Mouse (Mus musculus) embryonic facial prominence, embryonic 14.5 days (tissue): Measurements from ENCODE around the gene Cd2. TPM values are rescaled to one million over a fixed set of nuclear protein-coding genes. Genes with fewer than 3 reads are reported as not detected.

Experiments used
- ATAC-seq: fragments of 200-750 bp; cut with Nextera tagmentation; 2 replicates; pipeline ENCODE4 v1.8.0; 2017; ENCODE audit warnings: low read depth, moderate number of reproducible peaks, moderate TSS enrichment
- DNase-seq: peaks from one replicate; pipeline ENCODE4 v3.0.0-alpha.2; 2015; ENCODE audit warnings: low spot score
- H3K27ac ChIP-seq: fragments of 300-500 bp; sonication (generic); replicated peaks from 2 replicates; pipeline ENCODE4 v1.5.1; 2014; ENCODE audit warnings: low read depth, mild to moderate bottlenecking, low read length, moderate library complexity
- H3K27me3 ChIP-seq: fragments of 300-500 bp; sonication (generic); replicated peaks from 2 replicates; pipeline ENCODE4 v1.6.1; 2014; ENCODE audit warnings: low read length; ENCODE audit not compliant: control insufficient read depth, insufficient read depth
- H3K36me3 ChIP-seq: fragments of 300-500 bp; sonication (generic); 2 replicates; pipeline ENCODE4 v1.6.1; 2014; ENCODE audit warnings: low read length, mixed read lengths; ENCODE audit not compliant: control insufficient read depth, insufficient read depth
- H3K4me1 ChIP-seq: fragments of 300-500 bp; sonication (generic); 2 replicates; pipeline ENCODE4 v1.6.1; 2014; ENCODE audit warnings: antibody characterized with exemption, low read length; ENCODE audit not compliant: control insufficient read depth, insufficient read depth
- H3K4me2 ChIP-seq: fragments of 300-500 bp; sonication (generic); 2 replicates; pipeline ENCODE4 v1.6.1; 2014; ENCODE audit warnings: low read depth, mild to moderate bottlenecking, low read length, moderate library complexity, mixed read lengths
- H3K4me3 ChIP-seq: fragments of 300-500 bp; sonication (generic); 2 replicates; pipeline ENCODE4 v1.5.1; 2014; ENCODE audit warnings: low read depth, mild to moderate bottlenecking, low read length
- H3K9ac ChIP-seq: fragments of 300-500 bp; sonication (generic); 2 replicates; pipeline ENCODE4 v1.6.1; 2014; ENCODE audit warnings: low read depth, mild to moderate bottlenecking, low read length, moderate library complexity, mixed read lengths
- H3K9me3 ChIP-seq: fragments of 300-500 bp; sonication (generic); 2 replicates; pipeline ENCODE4 v1.6.1; 2016; ENCODE audit warnings: low read length; ENCODE audit not compliant: control insufficient read depth
- whole genome bisulfite sequencing: fragments of 180-500 bp; shearing (Covaris S2); extraction: QIAGEN DNeasy Blood & Tissue Kit; methylation state at CpG from one replicate; pipeline ENCODE4 v1.1.7; 2014; 5-methylcytosine and 5-hydroxymethylcytosine counted together
- polyA plus RNA-seq: library from polyadenylated mRNA; unstranded; fragments of >200 nt; fragmentation: Nextera tagmentation; extraction: Ambion mirVana; gene quantifications from 2 replicates; pipeline ENCODE4 v1.2.1, GENCODE M21; 2014

Gene Cd2
- polyA plus RNA-seq, 1 experiment from 2014 or later, result not detected

DNA sequence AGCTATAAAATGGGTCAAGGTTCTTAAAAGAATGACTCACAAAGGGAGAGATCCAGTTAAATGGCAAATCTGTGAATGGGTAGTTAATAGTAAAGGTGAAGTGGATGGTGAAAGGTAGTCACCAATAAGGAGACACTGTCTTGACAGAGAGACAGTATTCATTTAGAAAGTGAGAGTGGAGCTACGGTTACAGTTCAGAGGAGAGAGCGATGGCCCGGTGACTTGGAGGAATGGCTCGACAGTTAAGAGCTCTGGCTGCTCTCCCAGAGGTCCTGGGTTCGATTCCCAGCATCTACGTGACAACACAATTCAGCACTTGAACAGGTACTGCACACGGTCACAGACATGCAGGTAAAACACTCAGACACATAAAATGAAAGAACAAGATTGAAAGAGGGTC, 2.3 kb upstream of the Cd2 start:
- no peak overlapping the region for H3K4me3 ChIP-seq
- no peaks in the 10 kb centered on the region for H3K36me3 ChIP-seq
- no peak overlapping the region for H3K27ac ChIP-seq
- WGBS, result 82% methylated on average over 7 of the region's 7 CpGs
- H3K9me3 ChIP-seq, result no peaks in the 10 kb centered on the region
- no peak overlapping the region for H3K9ac ChIP-seq
- DNase-seq, result no peak
- no peaks in the 10 kb centered on the region for H3K27me3 ChIP-seq
- H3K4me2 ChIP-seq, result no peak overlapping the region
- ATAC-seq, result no peak
- no peaks in the 10 kb centered on the region for H3K4me1 ChIP-seq

DNA sequence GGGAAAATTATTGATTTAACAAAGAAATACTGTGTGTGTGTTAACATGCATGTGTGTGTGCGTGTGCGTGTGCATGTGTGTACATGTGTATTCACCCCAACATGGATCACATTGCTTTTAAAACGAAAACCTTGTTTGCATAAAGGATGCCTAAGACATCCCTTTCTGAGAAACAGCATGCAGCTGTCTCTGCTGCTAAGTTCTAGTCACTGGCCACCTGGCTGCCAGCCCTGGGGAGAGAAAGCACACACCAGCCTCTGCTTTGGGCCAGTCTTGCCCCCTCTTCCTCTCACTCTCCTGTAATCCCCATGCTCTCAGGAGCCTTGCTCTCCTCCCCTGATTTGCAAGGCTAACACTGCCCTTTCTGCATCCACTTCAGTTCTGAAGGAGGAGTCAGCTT, 1.7 kb upstream of the Cd2 start:
- Histone ChIP-seq H3K36me3 (no peaks in the 10 kb centered on the region), H3K4me1 (no peaks in the 10 kb centered on the region), H3K27ac (no peak overlapping the region), H3K4me3 (no peak overlapping the region), H3K9me3 (no peaks in the 10 kb centered on the region), H3K27me3 (no peaks in the 10 kb centered on the region), H3K4me2 (no peak overlapping the region), H3K9ac (no peak overlapping the region)
- ATAC-seq (no peak), DNase-seq (no peak)
- 86% methylated on average over 3 of the region's 3 CpGs for WGBS

DNA sequence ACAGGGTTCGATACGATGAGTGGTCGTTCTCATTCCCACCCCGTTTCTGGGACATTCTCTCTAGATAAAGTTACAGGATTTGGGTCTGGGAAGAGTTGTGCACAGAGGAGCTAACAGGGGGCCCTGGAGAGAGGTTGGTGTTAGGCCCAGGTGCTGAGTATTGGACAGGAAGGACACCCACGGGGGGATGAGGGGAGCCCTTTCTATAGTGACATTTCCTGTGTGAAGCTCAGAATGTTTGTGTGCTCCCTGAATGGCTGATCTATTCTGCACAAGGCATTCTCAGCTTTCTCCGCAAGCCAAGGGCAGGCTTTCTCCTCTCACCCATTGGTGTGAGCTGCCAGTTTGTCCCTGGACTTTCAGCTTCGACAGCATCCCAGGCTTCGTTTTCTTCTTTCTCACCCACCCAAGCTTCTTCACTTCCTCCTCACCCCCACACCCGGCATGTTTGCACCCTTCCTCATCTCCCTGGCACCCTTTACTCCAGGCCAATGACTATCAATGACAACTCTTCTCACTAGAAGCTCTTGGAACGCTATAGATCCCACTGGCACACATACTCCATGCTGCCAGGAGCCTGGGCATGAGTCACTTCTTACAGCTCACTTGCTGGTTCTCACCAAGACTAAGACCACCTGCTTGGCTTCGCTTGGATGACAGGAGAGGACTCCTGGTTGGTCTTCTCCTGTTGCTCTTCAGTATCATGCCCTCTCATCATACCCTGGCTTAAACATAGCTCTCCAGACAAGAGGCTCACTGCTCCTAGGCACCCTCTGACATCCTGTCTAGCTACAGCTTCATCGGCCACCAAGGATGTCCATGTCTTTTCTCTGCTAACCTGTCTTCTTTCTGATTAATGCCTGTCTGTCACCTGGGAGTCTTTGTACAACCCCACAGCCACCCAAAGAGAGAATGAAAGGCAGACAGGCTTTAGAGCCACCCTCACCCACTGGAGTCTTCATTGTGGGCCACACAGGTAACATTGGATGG, 1.1 kb downstream of the Cd2 start:
- Histone ChIP-seq H3K27me3 (no peaks in the 10 kb centered on the region), H3K27ac (no peak overlapping the region), H3K4me3 (no peak overlapping the region), H3K4me1 (0 out of 2 replicates have a peak, but pooled peaks cover 6% of the 10 kb centered on the region), H3K4me2 (no peak overlapping the region), H3K36me3 (no peaks in the 10 kb centered on the region), H3K9ac (no peak overlapping the region), H3K9me3 (no peaks in the 10 kb centered on the region)
- WGBS, result 85% methylated on average over 12 of the region's 12 CpGs
- no peak for DNase-seq
- ATAC-seq, result no peak

DNA sequence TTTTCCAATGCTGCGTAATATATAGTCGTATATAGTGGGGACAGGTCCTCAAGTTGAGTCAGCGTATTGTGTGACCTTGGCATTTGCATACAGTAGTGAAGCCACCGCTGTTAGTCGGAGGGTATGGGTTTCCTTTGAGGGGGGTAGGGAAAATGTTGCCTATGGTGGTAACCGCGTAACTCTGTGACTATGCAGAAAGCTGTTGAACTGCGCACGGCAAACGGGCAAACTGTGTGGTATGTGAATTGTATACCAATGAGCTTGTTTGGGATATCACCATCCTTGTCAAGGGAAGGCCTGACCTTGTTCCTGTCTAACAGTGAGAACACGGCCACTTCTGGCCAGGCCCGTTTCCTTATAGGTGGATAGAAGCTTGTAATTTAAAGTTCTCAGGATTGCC, 1.9 kb downstream of the Cd2 start:
- DNase-seq (no peak), ATAC-seq (no peak)
- no peak overlapping the region for H3K27ac ChIP-seq
- no peaks in the 10 kb centered on the region for H3K27me3 ChIP-seq
- no peak overlapping the region for H3K4me2 ChIP-seq
- H3K9me3 ChIP-seq, result no peaks in the 10 kb centered on the region
- peaks cover 10% of the 10 kb centered on the region for H3K4me1 ChIP-seq
- no peak overlapping the region for H3K9ac ChIP-seq
- no peak overlapping the region for H3K4me3 ChIP-seq
- WGBS, result 95% methylated on average over 12 of the region's 12 CpGs
- no peaks in the 10 kb centered on the region for H3K36me3 ChIP-seq

DNA sequence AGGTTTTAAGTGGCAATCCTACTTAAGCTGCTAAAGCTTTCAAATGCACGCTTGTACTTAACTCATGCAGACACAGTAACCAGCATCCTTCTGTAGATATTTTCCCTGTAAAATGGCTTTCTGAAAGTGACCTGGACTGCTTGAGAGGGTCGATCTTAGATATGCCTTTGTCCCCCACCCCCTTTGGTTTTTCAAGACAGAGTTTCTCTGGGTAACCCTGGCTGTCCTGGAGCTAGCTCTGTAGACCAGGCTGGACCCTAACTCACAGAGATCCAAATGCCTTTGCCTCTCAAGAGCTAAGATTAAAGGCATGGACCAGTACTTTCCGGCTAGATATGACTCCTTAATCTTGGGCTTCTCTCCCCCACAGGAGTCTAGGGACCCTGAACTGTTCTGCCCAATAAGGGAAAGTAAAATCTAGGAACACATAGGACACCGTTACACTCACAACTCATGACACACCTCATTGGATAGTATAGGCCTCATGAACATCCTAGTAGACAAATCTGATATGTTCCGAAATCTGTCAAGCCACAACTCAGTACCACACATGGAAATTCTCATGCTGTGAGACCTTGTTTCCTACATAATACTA, 2.6 kb downstream of the Cd2 start:
- no peak overlapping the region for H3K4me2 ChIP-seq
- DNase-seq, result no peak
- no peak for ATAC-seq
- H3K36me3 ChIP-seq, result no peaks in the 10 kb centered on the region
- no peak overlapping the region for H3K9ac ChIP-seq
- H3K4me1 ChIP-seq, result peaks cover 12% of the 10 kb centered on the region
- no peak overlapping the region for H3K27ac ChIP-seq
- no peak overlapping the region for H3K4me3 ChIP-seq
- WGBS, result 91% methylated on average over 5 of the region's 5 CpGs
- no peaks in the 10 kb centered on the region for H3K27me3 ChIP-seq
- no peaks in the 10 kb centered on the region for H3K9me3 ChIP-seq

DNA sequence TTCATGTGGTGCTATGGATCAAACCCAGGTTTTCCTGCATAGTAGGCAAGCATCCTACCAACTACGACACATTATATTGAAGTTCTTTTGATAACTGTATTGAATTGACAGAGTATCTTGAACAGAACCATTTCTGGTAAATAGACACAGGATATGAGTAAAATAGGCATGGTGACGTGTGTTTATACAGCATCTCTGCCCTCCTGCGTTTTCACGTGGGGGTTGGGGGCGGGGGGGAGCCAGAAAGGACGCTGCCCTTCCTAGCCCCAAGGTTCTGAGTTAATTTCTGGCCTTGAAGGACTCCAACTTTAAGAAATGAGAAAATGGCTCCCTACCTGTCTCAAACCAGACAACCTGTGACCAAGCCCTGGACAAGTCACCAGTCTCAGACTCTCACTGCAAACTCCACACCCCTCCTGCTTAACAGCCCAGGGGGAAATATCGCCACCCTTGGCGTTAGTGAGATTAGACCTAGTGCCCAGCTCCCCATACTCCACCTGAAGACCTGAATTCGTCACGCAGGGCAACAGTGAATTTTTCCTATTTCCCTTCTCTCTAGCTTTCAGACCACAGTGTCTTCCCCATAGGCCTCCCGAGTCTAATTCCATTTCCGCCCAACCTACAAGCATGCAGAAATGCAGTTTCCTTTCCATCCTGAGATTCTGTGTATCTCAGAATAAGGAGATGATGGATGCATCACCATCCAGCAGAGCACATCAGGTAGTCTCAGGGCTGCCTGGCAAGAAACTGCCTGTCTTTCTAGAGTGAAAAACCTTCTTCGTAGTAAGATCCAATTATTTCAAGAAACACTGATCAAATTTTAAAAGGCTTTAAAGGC, 3.7 kb downstream of the Cd2 start:
- no peaks in the 10 kb centered on the region for H3K36me3 ChIP-seq
- 89% methylated on average over 13 of the region's 13 CpGs for WGBS
- no peak overlapping the region for H3K4me2 ChIP-seq
- H3K27ac ChIP-seq, result no peak overlapping the region
- DNase-seq (no peak), ATAC-seq (no peak)
- H3K27me3 ChIP-seq, result no peaks in the 10 kb centered on the region
- no peaks in the 10 kb centered on the region for H3K9me3 ChIP-seq
- H3K9ac ChIP-seq, result no peak overlapping the region
- H3K4me1 ChIP-seq, result peaks cover 12% of the 10 kb centered on the region
- H3K4me3 ChIP-seq, result no peak overlapping the region

DNA sequence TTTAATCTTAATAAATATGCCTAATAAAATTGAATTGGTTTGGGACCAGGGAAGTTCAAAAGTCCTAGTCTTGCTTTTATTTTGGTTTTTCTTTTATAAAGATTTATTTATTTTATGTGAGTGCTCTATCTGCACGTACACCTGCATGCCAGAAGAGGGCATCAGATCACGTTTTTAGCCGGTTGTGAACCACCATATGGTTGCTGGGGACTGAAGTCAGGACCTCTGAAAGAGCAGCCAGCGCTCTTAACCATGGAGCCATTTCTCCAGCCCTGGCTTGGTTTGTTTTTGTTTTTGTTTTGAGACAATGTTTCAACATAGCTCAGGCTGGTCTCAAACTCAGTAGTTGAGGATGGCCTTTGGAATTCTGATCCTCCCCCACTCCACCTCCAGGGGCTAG, 4.3 kb downstream of the Cd2 start:
- ATAC-seq (no peak), DNase-seq (no peak)
- H3K4me2 ChIP-seq, result no peak overlapping the region
- 82% methylated on average over 4 of the region's 4 CpGs for WGBS
- H3K27ac ChIP-seq, result no peak overlapping the region
- no peaks in the 10 kb centered on the region for H3K27me3 ChIP-seq
- no peaks in the 10 kb centered on the region for H3K36me3 ChIP-seq
- peaks cover 12% of the 10 kb centered on the region for H3K4me1 ChIP-seq
- no peak overlapping the region for H3K9ac ChIP-seq
- H3K9me3 ChIP-seq, result no peaks in the 10 kb centered on the region
- no peak overlapping the region for H3K4me3 ChIP-seq

DNA sequence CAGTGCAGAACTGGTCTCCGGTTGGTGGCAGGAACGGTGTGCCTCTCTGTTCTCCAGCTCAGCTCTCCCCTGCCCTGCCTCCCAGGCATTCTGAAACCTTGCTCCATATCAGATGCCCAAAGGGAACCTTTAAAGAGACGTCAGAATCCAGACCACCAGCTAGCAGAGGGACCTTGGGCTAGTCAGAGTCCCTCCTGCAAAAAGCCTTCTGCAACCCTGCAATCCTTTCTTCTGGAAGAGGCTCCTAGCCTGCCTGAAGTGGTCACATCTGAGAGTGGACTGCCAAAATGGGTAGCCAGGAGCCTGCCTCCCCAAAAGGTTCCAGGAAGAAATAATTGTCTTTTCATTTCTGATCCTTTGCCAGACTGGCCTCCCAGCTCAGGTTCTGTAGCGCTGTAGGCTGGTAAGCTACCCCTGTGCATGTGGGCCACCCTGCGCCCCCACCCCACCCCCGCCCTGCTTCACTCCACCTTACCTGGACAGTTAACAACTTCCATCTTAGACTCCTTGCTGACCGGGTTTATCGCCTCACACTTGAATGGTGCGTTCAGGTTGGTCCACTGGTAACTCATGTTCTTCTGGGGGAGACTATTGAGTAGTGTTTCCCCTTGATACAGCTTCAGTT, 5.1 kb downstream of the Cd2 start:
- no peak overlapping the region for H3K9ac ChIP-seq
- no peaks in the 10 kb centered on the region for H3K9me3 ChIP-seq
- no peak overlapping the region for H3K27ac ChIP-seq
- H3K4me3 ChIP-seq, result no peak overlapping the region
- no peaks in the 10 kb centered on the region for H3K36me3 ChIP-seq
- no peak overlapping the region for H3K4me2 ChIP-seq
- DNase-seq (no peak), ATAC-seq (no peak)
- peaks cover 12% of the 10 kb centered on the region for H3K4me1 ChIP-seq
- 82% methylated on average over 9 of the region's 9 CpGs for WGBS
- H3K27me3 ChIP-seq, result no peaks in the 10 kb centered on the region
